Mouse (Mus musculus) CD4-positive, CD25-positive, alpha-beta regulatory T cell, adult 4 months (primary cell): ENCODE results near the gene Fndc4. TPM values are rescaled to one million over a fixed set of nuclear protein-coding genes. Genes with fewer than 3 reads are reported as not detected.

Source experiments
- ATAC-seq: one replicate; pipeline ENCODE4 v1.8.0; 2017
- polyA plus RNA-seq, 2 experiments: library from polyadenylated mRNA; unstranded; fragments of 100-300 nt; shearing (Covaris generic); gene quantifications; one replicate each; pipeline ENCODE4 v1.2.1; 2017

Fndc4 gene
- not detected for polyA plus RNA-seq

GRCm38 (mm10) chr5:31295606-31296141 is at the start of gene Fndc4:
TSS of gene Fndc4 (minus strand) at chr5:31296080.
- ATAC-seq: no peak

- ATAC-seq: no peak
Observed at GRCm38 (mm10) chr5:31328255-31328654, 32.4 kb upstream of the Fndc4 start.

- no peak for ATAC-seq
Observed at GRCm38 (mm10) chr5:31326850-31327249, 31.0 kb upstream of the Fndc4 start.

GRCm38 (mm10) chr5:31324085-31324484 is 28.2 kb upstream of the Fndc4 start:
- ATAC-seq: no peak

- no peak for ATAC-seq
Observed at GRCm38 (mm10) chr5:31322776-31323175, 26.9 kb upstream of the Fndc4 start.

- ATAC-seq: no peak
Observed at GRCm38 (mm10) chr5:31312806-31313205, 16.9 kb upstream of the Fndc4 start.

GRCm38 (mm10) chr5:31303093-31303492 is 7.2 kb upstream of the Fndc4 start:
- ATAC-seq: no peak

- no peak for ATAC-seq
Observed at GRCm38 (mm10) chr5:31301866-31302265, 6.0 kb upstream of the Fndc4 start.

GRCm38 (mm10) chr5:31298486-31298885 is 2.6 kb upstream of the Fndc4 start:
- ATAC-seq: no peak

GRCm38 (mm10) chr5:31297981-31298380 is 2.1 kb upstream of the Fndc4 start:
- ATAC-seq: no peak

- no peak for ATAC-seq
Observed at GRCm38 (mm10) chr5:31297047-31297757, 1.3 kb upstream of the Fndc4 start, which contains the start of gene Gckr. TSS of gene Gckr (plus strand) at chr5:31297443.

GRCm38 (mm10) chr5:31294964-31295605 is 795 bp downstream of the Fndc4 start:
- ATAC-seq: no peak

- ATAC-seq: no peak
Observed at GRCm38 (mm10) chr5:31291361-31291688, 4.6 kb downstream of the Fndc4 start.

GRCm38 (mm10) chr5:31290521-31291360 is 5.1 kb downstream of the Fndc4 start, which contains the start of gene Ift172:
TSS of gene Ift172 (minus strand) at chr5:31291116.
- ATAC-seq: peak; percentile 97

GRCm38 (mm10) chr5:31289626-31290230 is 6.2 kb downstream of the Fndc4 start:
- ATAC-seq: no peak

- ATAC-seq: no peak
Observed at GRCm38 (mm10) chr5:31288655-31289054, 7.2 kb downstream of the Fndc4 start.

GRCm38 (mm10) chr5:31288225-31288624 is 7.7 kb downstream of the Fndc4 start:
- no peak for ATAC-seq

- peak; percentile 68 for ATAC-seq
Observed at GRCm38 (mm10) chr5:31279245-31279988, 16.5 kb downstream of the Fndc4 start.

GRCm38 (mm10) chr5:31273018-31273417 is 22.9 kb downstream of the Fndc4 start:
- ATAC-seq: no peak

GRCm38 (mm10) chr5:31267686-31268085 is 28.2 kb downstream of the Fndc4 start:
- no peak for ATAC-seq

GRCm38 (mm10) chr5:31266101-31266500 is 29.8 kb downstream of the Fndc4 start:
- ATAC-seq: no peak

GRCm38 (mm10) chr5:31257616-31258015 is 38.3 kb downstream of the Fndc4 start:
- no peak for ATAC-seq
